Mouse (Mus musculus) gastrocnemius, adult 2 months (tissue): Measurements from ENCODE around the gene Fam214b. TPM values are rescaled to one million over a fixed set of nuclear protein-coding genes. Genes with fewer than 3 reads are reported as not detected.
A peak's percentile ranks its signal among the peaks of the same experiment; 100 is the strongest.

Experiments
- DNase-seq: peaks from one replicate; pipeline ENCODE4 v3.0.0; 2022
- H3K27ac ChIP-seq: fragments of 200-600 bp; 2 replicates; pipeline ENCODE4 v1.8.1; 2022; ENCODE audit warnings: mild to moderate bottlenecking
- H3K4me3 ChIP-seq: fragments of 200-600 bp; 2 replicates; pipeline ENCODE4 v1.8.1; 2022; ENCODE audit warnings: mild to moderate bottlenecking, moderate library complexity
- CTCF ChIP-seq: fragments of 200-600 bp; IDR thresholded peaks from 2 replicates; pipeline ENCODE4 v1.8.1; 2022; ENCODE audit warnings: antibody characterized with exemption, mild to moderate bottlenecking, moderate library complexity
- intact Hi-C: fragments of 180-260 bp; cut with DNase I; formaldehyde crosslinking; loops from one replicate; pipeline ENCODE4 v1.15.1; 2025
- total RNA-seq, 2 experiments: library from RNA; stranded (reverse); gene quantifications; 2 replicates each; pipeline ENCODE4 v1.2.3; 2021

Fam214b gene
- total RNA-seq, 2 experiments from 2014 or later = 21.1 to 24.5 TPM

DNA sequence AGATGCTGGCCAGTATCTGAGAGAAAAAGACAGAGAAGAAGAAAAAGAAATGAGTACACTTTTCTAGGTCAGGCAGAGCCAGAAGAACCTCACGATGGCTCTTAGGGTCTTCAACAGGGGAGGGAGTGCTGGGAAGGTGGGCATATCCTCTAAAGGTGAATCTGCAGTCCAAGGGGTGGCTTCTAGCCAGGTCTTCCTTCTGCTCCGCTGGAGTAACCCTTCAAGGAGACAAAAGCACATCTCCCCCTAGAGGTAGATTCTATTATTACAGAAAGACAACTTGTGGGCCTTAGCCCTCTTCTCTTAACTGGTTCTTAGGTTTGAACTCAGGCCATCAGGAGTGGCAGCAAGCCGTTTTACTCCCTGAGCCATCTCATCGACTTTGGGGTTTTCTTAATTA is 6.6 kb upstream of the Fam214b start:
- Histone ChIP-seq H3K27ac (0 out of 2 replicates have a peak overlapping the region, but pooled peaks have one; percentile 1), H3K4me3 (no peak overlapping the region)
- intact Hi-C loops = no loop called here
- TF ChIP-seq CTCF = peak; percentile 80
- DNase-seq = peak; percentile 59

GRCm38 (mm10) chr4:43047231-43047630 is 1.2 kb upstream of the Fam214b start:
- Histone ChIP-seq H3K27ac (peak overlapping the region; percentile 86), H3K4me3 (peak overlapping the region; percentile 56)
- TF ChIP-seq CTCF = peak; percentile 95
- intact Hi-C loops = loop anchor here (2.0 to 10.0 kb wide), 4 partner anchors 66 to 448 kb away; partner anchors contain the start of genes Arhgef39 and Ccdc107
- peak; percentile 71 for DNase-seq

GRCm38 (mm10) chr4:43046607-43047006 is 587 bp upstream of the Fam214b start:
- intact Hi-C loops = loop anchor here (2.0 to 10.0 kb wide), 4 partner anchors 66 to 448 kb away; partner anchors contain the start of genes Arhgef39 and Ccdc107
- Histone ChIP-seq H3K4me3 (peak overlapping the region; percentile 56), H3K27ac (peak overlapping the region; percentile 86)
- DNase-seq = no peak
- no peak for TF ChIP-seq CTCF

DNA sequence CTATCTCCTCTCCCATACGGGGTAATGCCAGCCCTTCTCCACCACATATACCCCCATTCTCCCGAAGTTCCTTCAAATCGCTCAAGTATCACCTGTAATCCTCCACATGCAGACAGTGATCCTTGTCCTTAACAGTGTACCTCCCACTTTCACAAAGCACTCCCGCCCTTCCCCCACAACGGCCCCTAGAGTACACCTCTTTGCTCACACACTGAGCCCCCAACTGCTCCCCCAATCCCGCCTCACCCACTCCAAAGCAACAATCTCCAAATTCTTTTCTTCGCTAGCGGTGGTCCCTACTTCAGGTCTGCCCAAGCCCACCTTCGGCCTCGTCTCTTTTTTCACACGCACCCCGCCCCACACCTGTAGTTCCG is 748 bp downstream of the Fam214b start:
- no peak for DNase-seq
- Histone ChIP-seq H3K27ac (peak overlapping the region; percentile 96), H3K4me3 (peak overlapping the region; percentile 87)
- no peak for TF ChIP-seq CTCF
- intact Hi-C loops = loop anchor here (5.0 to 10.0 kb wide), 3 partner anchors 360 to 450 kb away; partner anchors contain the start of genes Arhgef39 and Ccdc107

- H3K27ac ChIP-seq = peak overlapping the region; percentile 96
- TF ChIP-seq CTCF = no peak
- intact Hi-C loops = loop anchor here (5.0 to 10.0 kb wide), 3 partner anchors 360 to 450 kb away; partner anchors contain the start of genes Arhgef39 and Ccdc107
- DNase-seq = peak; percentile 52
- peak overlapping the region; percentile 87 for H3K4me3 ChIP-seq
Measured at GRCm38 (mm10) chr4:43044673-43045072, 1.3 kb downstream of the Fam214b start.

DNA sequence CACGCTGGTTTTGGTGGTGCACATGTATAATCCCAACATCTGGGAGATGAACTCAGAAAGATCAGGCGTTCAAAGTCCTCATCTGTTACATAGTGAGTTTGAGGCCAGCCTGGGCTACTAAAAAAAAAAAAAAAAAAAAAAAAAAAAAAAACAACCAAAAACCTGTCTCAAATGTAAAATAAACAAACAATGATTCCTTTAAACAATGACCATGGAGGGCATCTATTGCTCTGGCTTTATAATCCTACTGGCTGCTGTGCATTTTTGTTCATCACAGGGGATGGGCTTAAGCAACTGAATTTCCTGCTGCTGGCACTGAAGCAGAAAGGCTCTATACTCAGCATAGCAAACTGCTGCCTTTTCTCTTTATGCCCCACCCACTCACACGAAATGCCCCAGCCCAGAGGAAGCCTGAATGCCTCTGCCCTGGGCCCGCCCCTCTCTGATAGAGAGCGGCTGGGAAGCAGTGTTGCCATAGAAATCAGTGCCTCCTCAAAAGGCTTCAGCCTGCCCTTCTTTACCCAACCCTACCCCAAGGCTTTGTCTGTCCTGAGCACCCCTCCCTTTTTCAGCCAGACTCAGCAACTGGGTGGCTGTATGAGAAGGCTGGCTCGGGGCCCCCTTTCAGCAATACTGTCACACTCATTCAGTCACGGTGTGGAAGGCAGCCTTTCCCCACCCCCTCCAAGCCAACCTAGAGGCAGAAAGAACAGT is 2.2 kb downstream of the Fam214b start:
- H3K4me3 ChIP-seq = peak overlapping the region; percentile 87
- DNase-seq = peak; percentile 58
- intact Hi-C loops = loop anchor here (10.0 kb wide), 2 partner anchors 361 to 451 kb away; partner anchors contain the start of genes Arhgef39 and Ccdc107

GRCm38 (mm10) chr4:43040881-43041547 is 5.0 kb downstream of the Fam214b start:
- Histone ChIP-seq H3K27ac (peak overlapping the region; percentile 66), H3K4me3 (no peak overlapping the region)
- no peak for TF ChIP-seq CTCF
- DNase-seq = no peak
- intact Hi-C loops = loop anchor here (10.0 kb wide), 2 partner anchors 364 to 454 kb away; partner anchors contain the start of genes Arhgef39 and Ccdc107

More for the DNA sequence above, 2.2 kb downstream of the Fam214b start:
- TF ChIP-seq CTCF = no peak
- peak overlapping the region; percentile 96 for H3K27ac ChIP-seq

- Histone ChIP-seq H3K27ac (peak overlapping the region; percentile 95), H3K4me3 (peak overlapping the region; percentile 92)
- TF ChIP-seq CTCF = no peak
- intact Hi-C loops = loop anchor here (10.0 kb wide), 2 partner anchors 365 to 455 kb away; partner anchors contain the start of genes Arhgef39 and Ccdc107
- DNase-seq = peak; percentile 98
Measured at GRCm38 (mm10) chr4:43040114-43040572, 5.9 kb downstream of the Fam214b start.

GRCm38 (mm10) chr4:43039609-43040008 is 6.4 kb downstream of the Fam214b start:
- intact Hi-C loops = loop anchor here (10.0 kb wide), 3 partner anchors 365 to 515 kb away; partner anchors contain the start of genes Arhgef39 and Ccdc107
- TF ChIP-seq CTCF = no peak
- peak overlapping the region; percentile 95 for H3K27ac ChIP-seq
- no peak for DNase-seq
- H3K4me3 ChIP-seq = peak overlapping the region; percentile 92

DNA sequence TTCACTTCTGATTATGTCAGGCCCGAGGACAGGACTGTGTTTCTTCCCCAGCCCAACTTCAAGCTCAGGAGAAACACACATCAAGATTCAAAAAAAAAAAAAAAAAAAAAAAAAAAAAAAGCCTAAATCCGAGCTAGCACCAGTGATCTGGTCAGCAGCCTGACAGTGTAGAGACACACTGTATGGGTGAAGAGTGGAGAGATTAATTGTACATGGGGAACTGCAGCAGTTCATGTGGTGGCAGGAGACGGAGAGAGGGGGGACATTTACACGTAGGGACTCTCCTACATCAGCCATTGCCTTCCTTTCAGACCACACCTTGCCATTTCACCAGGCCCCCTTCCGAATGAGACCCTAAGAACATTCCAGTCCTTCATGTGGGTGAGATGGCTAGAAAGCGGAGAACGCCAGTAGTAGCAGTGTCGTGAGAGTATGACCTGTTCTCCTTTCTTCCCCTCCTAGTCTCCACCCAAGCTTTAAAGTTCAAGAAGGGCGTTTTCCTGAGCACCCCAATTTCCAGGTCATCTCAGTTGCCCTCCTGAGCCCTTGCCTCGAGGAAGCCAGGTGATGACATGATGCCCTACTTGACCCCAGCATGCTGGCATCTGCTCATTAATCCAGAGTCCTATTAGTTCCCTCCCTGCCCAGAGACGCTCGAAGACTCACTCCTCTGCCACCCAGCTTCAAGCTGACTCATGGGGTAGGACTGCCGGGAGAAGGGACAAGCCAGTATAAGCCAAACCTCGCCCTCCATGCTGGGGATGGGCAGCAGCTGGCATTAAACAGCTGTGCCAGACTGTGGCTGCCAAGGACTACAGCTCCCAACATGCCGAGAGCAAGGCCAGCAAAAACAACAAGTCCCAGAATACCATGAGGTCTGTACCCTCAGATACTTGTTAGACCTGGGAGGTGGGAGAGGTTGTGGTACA is 7.2 kb downstream of the Fam214b start:
- TF ChIP-seq CTCF = no peak
- intact Hi-C loops = loop anchor here (10.0 kb wide), 1 partner anchor 516 kb away; no protein-coding TSS in a partner anchor
- DNase-seq = peak; percentile 77
- H3K27ac ChIP-seq = peak overlapping the region; percentile 95
- peak overlapping the region; percentile 92 for H3K4me3 ChIP-seq

GRCm38 (mm10) chr4:43037860-43038566 is 8.0 kb downstream of the Fam214b start:
- no peak for TF ChIP-seq CTCF
- intact Hi-C loops = loop anchor here (10.0 kb wide), 1 partner anchor 517 kb away; no protein-coding TSS in a partner anchor
- peak overlapping the region; percentile 95 for H3K27ac ChIP-seq
- no peak for DNase-seq
- no peak overlapping the region for H3K4me3 ChIP-seq
